Mouse (Mus musculus): ENCODE data around the gene Igf1r.

- TF ChIP-seq MYOD1 (IDR thresholded peaks at IDR 0.05; ENCODE audit: control insufficient read depth, insufficient read length, low read depth) (no peak), CTCF (IDR thresholded peaks at IDR 0.05; ENCODE audit: control insufficient read depth, insufficient read depth, insufficient read length) (no peak), CEBPB (IDR thresholded peaks at IDR 0.05; ENCODE audit: low read depth) (no peak)
Observed at GRCm38 (mm10) chr7:68134948-68135347, 182.3 kb downstream of the Igf1r start.
